Mouse (Mus musculus): ENCODE measurements around the gene Msi1. TPM values are rescaled to one million over a fixed set of nuclear protein-coding genes. Genes with fewer than 3 reads are reported as not detected.

Msi1 gene
- polyA plus RNA-seq, 1 experiment from 2014 or later, result 17.1 TPM

DNA sequence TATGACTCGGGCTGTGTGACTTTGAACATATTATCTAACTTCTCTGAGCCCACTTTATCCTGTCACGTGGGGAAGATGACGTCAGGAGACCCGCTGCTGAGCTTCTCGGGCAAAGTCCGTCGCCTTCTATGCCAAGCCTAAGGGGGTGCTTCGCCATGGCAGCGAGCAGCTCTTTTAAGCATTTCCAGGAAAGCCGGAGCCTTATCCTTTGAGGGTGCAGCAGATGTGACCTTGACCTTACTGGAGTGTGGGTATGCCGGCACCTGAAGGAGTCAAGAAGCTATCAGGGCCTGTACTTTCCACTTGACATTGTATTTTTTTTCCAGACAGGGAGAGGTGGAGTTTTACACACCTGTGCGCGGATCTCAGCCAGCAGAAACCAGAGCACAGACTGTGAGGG is 29.5 kb downstream of the Msi1 start:
- no peaks in the 10 kb centered on the region for H3K27me3 ChIP-seq (ENCODE audit: insufficient read depth, poor library complexity, severe bottlenecking)
- no peaks in the 10 kb centered on the region for H3K9me3 ChIP-seq
- H3K4me3 ChIP-seq, result no peak overlapping the region
- 72% methylated on average over 13 of the region's 13 CpGs for WGBS
- H3K36me3 ChIP-seq, result 0 out of 2 replicates have a peak, but pooled peaks cover 8% of the 10 kb centered on the region
- H3K4me1 ChIP-seq, result peaks cover 14% of the 10 kb centered on the region
- DNase-seq (ENCODE audit: low spot score), result no peak
- no peak overlapping the region for H3K27ac ChIP-seq

DNA sequence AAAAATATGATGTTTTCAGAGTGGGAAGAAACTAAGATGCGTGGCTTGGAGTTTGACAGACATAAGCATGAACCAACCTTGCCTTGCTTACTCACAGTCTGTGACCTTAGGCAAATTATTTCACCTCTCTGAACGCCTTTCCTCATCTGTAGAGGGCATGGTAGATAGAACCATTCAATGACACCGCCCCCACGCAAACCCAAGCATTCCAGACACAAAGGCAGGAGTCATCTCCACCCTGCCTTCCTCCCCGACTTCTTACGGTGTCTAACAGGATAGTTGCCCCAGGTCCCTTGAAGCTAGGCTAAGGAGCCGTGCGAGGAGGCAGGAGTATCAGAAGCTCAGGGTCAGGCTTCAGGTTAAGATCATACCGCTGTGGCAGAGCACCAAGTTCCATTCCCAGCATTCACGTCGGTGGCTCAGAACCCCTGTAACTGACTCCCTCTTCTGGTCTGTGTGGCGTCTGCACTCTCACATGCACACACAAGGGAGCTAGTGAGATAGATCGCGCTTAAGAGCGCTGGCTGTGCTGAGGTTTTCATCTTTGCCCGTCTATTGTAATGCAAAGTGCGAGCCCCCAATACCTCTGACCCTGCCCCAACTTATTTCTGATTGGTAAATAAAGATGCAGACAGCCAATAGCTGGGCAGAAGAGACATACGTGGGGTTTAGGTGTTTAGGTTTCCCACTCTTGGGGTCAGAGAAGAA is 35.2 kb downstream of the Msi1 start:
- Histone ChIP-seq H3K4me3 (no peak overlapping the region), H3K4me1 (peaks cover 6% of the 10 kb centered on the region), H3K27me3 (ENCODE audit: insufficient read depth, poor library complexity, severe bottlenecking) (no peaks in the 10 kb centered on the region), H3K27ac (no peak overlapping the region), H3K9me3 (no peaks in the 10 kb centered on the region), H3K36me3 (no peaks in the 10 kb centered on the region)
- WGBS, result 72% methylated on average over 18 of the region's 18 CpGs
- no peak for DNase-seq (ENCODE audit: low spot score)

DNA sequence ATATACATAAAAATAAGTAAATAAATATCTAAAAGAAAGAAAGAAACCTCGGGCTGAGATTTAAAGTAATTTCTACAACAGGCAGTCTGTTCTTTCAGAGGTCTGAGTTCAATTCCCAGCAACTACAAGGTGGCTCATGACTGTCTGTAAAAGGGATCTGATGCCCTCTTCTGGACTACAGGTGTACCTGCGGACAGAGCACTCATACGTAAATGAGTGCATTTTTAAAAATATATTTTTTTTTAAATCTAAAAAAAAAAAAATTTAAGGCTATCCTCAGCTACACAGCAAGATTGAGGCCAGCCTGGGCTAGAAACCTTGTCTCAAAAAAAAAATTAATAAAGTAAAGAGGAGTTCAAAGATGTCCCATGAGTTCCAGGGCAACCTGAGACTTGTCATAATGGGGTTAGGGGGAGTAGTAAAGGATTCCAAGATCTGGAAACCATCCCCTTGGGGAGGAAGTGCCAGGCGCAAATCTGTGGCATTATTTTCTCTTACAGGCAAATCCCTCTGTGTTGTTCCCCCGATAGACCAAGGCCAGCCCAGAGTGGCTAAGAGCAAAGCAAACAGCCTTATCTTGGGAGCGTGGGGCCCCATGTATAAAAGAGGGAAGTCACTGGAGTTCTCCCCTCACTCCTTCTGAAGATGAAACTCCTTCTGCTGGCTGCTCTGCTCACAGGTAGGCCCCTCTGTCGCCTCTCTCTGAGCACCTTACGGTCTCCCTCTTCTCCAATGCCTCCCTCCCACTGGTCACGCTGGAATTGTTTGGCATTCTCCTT is 36.4 kb downstream of the Msi1 start, which contains the start of gene Pla2g1b:
TSS of gene Pla2g1b (plus strand) at position 621 of the 779 bp plus-strand sequence.
- Histone ChIP-seq H3K27ac (0 out of 2 replicates have a peak within 1 kb of the TSS, but pooled peaks have one; percentile 3), H3K9me3 (no peaks in the 10 kb centered on the region), H3K27me3 (ENCODE audit: insufficient read depth, poor library complexity, severe bottlenecking) (no peaks in the 10 kb centered on the region), H3K36me3 (no peaks in the 10 kb centered on the region), H3K4me3 (no peak within 1 kb of the TSS), H3K4me1 (peaks cover 10% of the 10 kb centered on the region)
- no peak for DNase-seq (ENCODE audit: low spot score)
- WGBS, result 42% methylated on average over 9 of the region's 9 CpGs

DNA sequence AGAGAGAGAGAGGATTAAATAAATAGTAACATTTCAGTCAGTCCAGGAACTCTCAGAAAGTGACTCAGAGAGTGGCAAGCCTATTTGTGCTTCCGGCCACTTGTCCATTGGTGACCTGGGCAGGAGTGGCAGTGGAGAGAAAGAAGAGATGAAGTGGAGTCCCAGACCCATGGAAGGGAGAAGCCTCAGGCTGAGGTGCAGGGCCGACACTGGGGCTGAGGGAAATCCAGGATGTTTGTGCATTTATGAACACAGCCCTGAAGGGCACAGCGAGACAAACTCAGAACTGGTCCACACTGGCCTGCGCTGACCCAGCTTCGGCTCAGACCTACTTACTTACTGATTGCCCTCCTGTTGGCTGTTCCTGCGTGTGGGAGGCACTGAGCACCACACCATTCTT is 40.4 kb downstream of the Msi1 start:
- DNase-seq (ENCODE audit: low spot score), result no peak
- Histone ChIP-seq H3K4me3 (no peak overlapping the region), H3K36me3 (no peaks in the 10 kb centered on the region), H3K9me3 (no peaks in the 10 kb centered on the region), H3K27me3 (ENCODE audit: insufficient read depth, poor library complexity, severe bottlenecking) (peaks cover 4% of the 10 kb centered on the region; the same call in 1 of the 2 replicates), H3K27ac (no peak overlapping the region), H3K4me1 (peaks cover 11% of the 10 kb centered on the region)
- 60% methylated on average over 6 of the region's 6 CpGs for whole genome bisulfite sequencing

DNA sequence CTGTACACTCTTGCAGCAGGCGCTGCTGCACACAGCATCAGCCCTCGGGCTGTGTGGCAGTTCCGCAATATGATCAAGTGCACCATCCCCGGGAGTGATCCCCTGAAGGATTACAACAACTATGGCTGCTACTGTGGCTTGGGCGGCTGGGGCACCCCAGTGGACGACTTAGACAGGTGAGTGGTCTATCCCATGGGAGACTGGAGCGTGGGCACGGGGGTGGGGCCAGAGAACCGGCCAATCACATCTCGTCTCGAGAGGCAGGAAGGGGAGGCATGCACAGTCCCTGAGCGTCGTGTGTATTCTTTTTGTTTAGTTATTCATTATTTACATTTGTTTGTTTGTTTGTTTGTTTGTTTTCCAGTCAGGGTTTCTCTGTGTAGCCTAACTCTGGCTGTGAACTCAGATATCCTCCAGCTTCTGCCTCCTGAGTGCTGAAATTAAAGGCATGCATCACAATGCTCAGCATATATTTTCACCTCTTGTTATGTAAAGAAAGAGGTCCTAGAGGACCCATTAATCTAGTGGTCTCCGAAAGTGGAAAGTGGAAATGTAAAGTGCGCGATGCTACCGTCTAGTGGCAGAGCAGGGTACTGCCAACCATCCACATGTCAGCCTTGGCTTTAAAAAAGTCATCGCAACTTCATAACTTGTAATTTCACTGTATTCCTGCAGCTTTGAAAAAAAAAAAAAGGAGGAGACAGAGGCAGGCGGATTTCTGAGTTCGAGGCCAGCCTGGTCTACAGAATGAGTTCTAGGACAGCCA is 41.5 kb downstream of the Msi1 start:
- Histone ChIP-seq H3K9me3 (no peaks in the 10 kb centered on the region), H3K4me3 (peak overlapping the region; percentile 29; the same call in 1 of the 2 replicates), H3K36me3 (no peaks in the 10 kb centered on the region), H3K27ac (no peak overlapping the region), H3K4me1 (peaks cover 14% of the 10 kb centered on the region), H3K27me3 (ENCODE audit: insufficient read depth, poor library complexity, severe bottlenecking) (peaks cover 4% of the 10 kb centered on the region; the same call in 1 of the 2 replicates)
- WGBS, result 38% methylated on average over 20 of the region's 20 CpGs
- no peak for DNase-seq (ENCODE audit: low spot score)

DNA sequence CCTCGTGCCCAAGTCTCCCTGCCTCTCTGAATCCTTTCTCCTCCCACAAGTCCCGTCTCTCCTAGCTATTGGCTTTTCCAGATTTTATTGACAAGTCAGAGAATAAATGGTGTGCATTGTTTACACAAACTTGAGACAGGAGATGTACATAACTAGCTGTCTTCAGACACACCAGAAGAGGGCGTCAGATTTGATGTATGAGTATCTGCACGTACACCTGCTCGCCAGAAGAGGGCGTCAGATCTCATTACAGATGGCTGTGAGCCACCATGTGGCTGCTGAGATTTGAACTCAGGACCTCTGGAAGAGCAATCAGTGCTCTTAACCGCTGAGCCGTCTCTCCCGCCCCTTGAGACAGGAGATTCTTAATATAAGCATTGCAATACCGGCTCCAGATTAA is 43.8 kb downstream of the Msi1 start:
- Histone ChIP-seq H3K27ac (no peak overlapping the region), H3K4me3 (no peak overlapping the region), H3K27me3 (ENCODE audit: insufficient read depth, poor library complexity, severe bottlenecking) (peaks cover 4% of the 10 kb centered on the region; the same call in 1 of the 2 replicates), H3K4me1 (peaks cover 14% of the 10 kb centered on the region; the same call in 1 of the 2 replicates), H3K9me3 (no peaks in the 10 kb centered on the region), H3K36me3 (peaks cover 6% of the 10 kb centered on the region; the same call in 1 of the 2 replicates)
- 74% methylated on average over 10 of the region's 10 CpGs for WGBS
- no peak for DNase-seq (ENCODE audit: low spot score)

DNA sequence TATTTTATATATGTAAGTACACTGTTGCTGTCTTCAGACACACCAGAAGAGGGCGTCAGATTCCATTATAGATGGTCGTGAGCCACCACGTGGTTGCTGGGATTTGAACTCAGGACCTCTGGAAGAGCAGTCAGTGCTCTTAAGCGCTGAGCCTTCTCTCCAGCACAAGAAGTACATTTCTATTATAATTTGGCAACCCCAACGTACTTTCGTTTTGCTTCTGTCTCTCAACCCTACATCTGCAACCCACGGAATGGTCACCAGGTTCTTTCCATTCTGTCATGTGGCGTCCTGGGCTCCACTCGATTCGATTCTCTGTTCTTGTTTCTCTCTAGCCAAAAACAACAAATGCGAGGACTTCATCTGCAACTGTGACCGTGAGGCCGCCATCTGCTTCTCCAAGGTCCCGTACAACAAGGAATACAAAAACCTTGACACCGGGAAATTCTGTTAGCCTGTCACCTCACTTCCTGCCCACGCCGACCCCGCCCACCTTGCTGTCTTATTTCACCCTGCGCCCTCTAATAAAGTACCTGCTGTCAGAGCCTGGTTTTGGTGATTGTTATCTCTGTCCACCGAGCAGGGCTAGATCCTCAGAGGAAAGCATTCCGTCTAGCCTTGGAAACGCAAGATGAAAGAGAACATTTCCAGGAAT is 44.9 kb downstream of the Msi1 start:
- no peak for DNase-seq (ENCODE audit: low spot score)
- no peak overlapping the region for H3K27ac ChIP-seq
- peaks cover 6% of the 10 kb centered on the region; the same call in 1 of the 2 replicates for H3K27me3 ChIP-seq (ENCODE audit: insufficient read depth, poor library complexity, severe bottlenecking)
- peaks cover 14% of the 10 kb centered on the region; the same call in 1 of the 2 replicates for H3K4me1 ChIP-seq
- 62% methylated on average over 22 of the region's 22 CpGs for WGBS
- H3K36me3 ChIP-seq, result peaks cover 6% of the 10 kb centered on the region; the same call in 1 of the 2 replicates
- H3K9me3 ChIP-seq, result no peaks in the 10 kb centered on the region
- H3K4me3 ChIP-seq, result no peak overlapping the region

DNA sequence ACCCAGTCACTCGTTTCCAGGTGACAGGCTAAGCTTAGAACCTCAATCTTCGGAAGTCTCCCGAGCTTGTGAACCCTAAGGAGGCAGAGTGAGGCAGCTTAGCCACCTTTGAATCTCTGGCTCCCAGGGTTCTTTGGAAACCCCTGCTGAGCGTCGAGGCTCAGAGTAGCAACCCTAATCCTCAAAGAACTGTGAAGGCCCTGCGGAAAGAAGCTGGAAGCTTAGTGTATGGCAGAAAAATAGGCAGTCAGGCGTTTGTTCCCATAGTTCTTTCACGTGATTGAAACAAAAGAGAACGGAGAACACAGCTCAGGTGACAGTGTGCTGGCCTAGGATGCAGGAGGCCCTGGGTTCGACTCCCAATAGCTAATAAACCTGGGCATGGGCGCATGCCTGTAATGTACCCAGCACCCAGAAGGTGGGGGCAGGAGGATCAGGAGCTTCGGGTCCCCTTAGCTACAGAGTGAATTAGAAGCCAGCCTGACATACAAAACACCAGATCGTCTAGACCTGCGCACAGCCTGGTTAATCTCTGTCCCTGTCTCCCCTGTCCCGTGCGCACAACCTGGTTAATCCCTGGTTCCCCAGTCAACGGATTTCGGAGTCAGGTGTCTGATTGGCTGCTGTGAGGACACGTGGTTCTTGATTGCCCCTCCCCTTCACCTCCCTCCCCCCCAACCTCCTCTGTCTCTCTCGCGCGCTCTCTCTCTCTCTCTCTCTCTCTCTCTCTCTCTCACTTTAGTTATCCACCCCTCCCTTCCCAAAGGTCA is 46.1 kb downstream of the Msi1 start:
- Histone ChIP-seq H3K36me3 (peaks cover 6% of the 10 kb centered on the region; the same call in 1 of the 2 replicates), H3K4me1 (peaks cover 20% of the 10 kb centered on the region; the same call in 1 of the 2 replicates), H3K9me3 (no peaks in the 10 kb centered on the region), H3K4me3 (peak overlapping the region; percentile 53), H3K27me3 (ENCODE audit: insufficient read depth, poor library complexity, severe bottlenecking) (peaks cover 18% of the 10 kb centered on the region), H3K27ac (peak overlapping the region; percentile 65; the same call in 1 of the 2 replicates)
- DNase-seq (ENCODE audit: low spot score), result no peak
- WGBS, result 10% methylated on average over 22 of the region's 22 CpGs

DNA sequence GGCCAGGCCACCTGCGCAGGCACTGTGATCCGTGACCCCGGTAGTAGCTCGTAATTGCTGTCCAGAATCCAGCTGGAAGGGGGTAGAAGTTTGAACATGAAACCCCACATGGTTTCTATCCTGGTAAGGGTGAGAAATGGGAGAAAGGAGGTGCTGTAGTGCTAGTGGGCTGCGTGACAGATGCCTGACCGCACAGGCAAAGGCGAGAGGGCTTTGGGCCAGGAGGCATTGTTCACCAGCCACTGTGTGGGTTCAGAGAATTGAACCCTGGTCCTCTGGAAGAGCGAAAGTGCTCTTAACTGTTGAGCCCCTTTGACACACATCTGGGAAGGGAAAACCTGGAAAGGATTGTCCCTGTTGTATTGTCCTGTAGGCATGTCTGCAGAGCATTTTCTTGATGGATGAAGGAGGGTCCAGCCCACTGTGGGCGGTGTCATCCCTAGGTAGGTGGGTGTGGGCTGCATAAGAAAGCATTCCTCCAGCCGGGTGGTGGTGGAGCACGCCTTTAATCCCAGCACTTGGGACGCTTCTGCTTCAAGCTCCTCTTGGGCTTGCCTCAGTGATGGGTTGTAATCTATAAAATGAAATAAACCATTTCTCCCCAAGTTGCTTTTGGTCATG is 46.8 kb downstream of the Msi1 start:
- 26% methylated on average over 12 of the region's 12 CpGs for WGBS
- H3K27me3 ChIP-seq (ENCODE audit: insufficient read depth, poor library complexity, severe bottlenecking), result peaks cover 25% of the 10 kb centered on the region
- H3K9me3 ChIP-seq, result no peaks in the 10 kb centered on the region
- H3K4me3 ChIP-seq, result peak overlapping the region; percentile 53
- peaks cover 16% of the 10 kb centered on the region; the same call in 1 of the 2 replicates for H3K4me1 ChIP-seq
- H3K36me3 ChIP-seq, result peaks cover 6% of the 10 kb centered on the region; the same call in 1 of the 2 replicates
- no peak for DNase-seq (ENCODE audit: low spot score)
- peak overlapping the region; percentile 65; the same call in 1 of the 2 replicates for H3K27ac ChIP-seq

DNA sequence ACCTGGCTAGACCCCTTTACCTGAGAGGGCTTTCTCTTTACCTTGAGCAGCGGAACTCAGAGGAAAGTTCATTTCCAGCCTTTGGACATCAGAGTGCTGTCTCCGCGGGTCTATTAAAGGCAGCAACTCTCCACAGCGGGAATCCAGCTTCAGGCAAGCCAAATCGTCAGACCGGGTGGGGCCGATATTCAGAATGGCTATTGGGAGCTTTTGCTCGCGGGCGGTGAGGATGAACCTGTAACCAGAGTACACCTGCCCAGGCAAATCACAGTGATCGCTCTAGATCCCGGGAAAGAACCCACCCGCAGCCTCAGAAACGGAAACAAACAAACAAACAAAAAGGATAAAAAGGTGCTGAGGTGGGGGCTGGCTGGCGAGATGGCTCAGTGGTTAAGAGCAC is 50.2 kb downstream of the Msi1 start:
- Histone ChIP-seq H3K4me1 (peaks cover 27% of the 10 kb centered on the region), H3K27me3 (ENCODE audit: insufficient read depth, poor library complexity, severe bottlenecking) (peaks cover 41% of the 10 kb centered on the region), H3K9me3 (no peaks in the 10 kb centered on the region), H3K27ac (no peak overlapping the region), H3K4me3 (no peak overlapping the region; the same call in 1 of the 2 replicates), H3K36me3 (peaks cover 12% of the 10 kb centered on the region; the same call in 1 of the 2 replicates)
- 35% methylated on average over 15 of the region's 15 CpGs for WGBS
- no peak for DNase-seq (ENCODE audit: low spot score)

DNA sequence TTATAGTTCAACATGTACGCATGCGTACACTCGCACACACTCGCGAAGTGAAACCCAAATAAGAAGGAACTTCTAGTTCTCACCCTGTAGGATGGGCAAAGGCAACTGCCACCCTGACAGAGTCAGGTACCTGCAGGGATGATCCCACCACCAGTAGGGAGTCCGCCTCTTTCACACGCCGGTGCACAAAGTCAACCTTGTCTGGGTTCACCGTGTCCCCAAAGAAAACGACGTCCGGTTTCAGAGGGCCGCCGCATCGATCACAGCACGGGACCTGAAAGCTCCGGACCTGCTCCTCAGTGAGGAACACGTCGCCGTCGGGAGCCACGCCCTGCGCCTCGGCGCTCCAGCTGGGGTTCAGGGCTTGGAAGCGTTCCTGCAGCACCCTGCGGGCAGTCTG is 50.7 kb downstream of the Msi1 start:
- Histone ChIP-seq H3K27ac (no peak overlapping the region), H3K9me3 (no peaks in the 10 kb centered on the region), H3K27me3 (ENCODE audit: insufficient read depth, poor library complexity, severe bottlenecking) (peaks cover 39% of the 10 kb centered on the region), H3K4me1 (peaks cover 31% of the 10 kb centered on the region), H3K36me3 (peaks cover 12% of the 10 kb centered on the region; the same call in 1 of the 2 replicates), H3K4me3 (peak overlapping the region; percentile 48)
- 15% methylated on average over 27 of the region's 27 CpGs for WGBS
- DNase-seq (ENCODE audit: low spot score), result no peak
